Comparison of ENCODE assay signal across 8 mouse cellular contexts in genomic region chr2:101652921-101653597, GRCm38 (mm10). TPM values are rescaled to one million over a fixed set of nuclear protein-coding genes. Genes with fewer than 3 reads are reported as not detected.
DNase-seq lines count a peak whose midpoint lies in the region; ATAC-seq and TF ChIP-seq lines count a peak whose summit lies in the region.

No protein-coding gene starts in this region.

- no peak overlapping the region for H3K27ac ChIP-seq in MEL (ENCODE audit: control insufficient read depth, low read depth, low read length)
- H3K27ac ChIP-seq in forebrain, embryonic 16.5 days (ENCODE audit: low read length): no peak overlapping the region
- H3K27ac ChIP-seq in hindbrain, embryonic 14.5 days: no peak overlapping the region

- ATAC-seq in forebrain, embryonic 16.5 days: peak; percentile 87
- peak; percentile 79 for ATAC-seq in hindbrain, embryonic 14.5 days (ENCODE audit: low FRiP score)

- TF ChIP-seq RAD21 in MEL (IDR thresholded peaks at IDR 0.05; ENCODE audit: low read depth, low read length): peak; percentile 91

- no peaks in the 10 kb centered on the region; a peak in 2 of 4 replicates for H3K27me3 ChIP-seq in MEL (ENCODE audit: control insufficient read depth in 1 of 2, insufficient read depth in 2 of 2, low read length in 2 of 2)
- H3K27me3 ChIP-seq in forebrain, embryonic 16.5 days (replicated peaks; ENCODE audit: control insufficient read depth, insufficient read depth, low read length): peaks cover 5% of the 10 kb centered on the region; the same call in 1 of the 2 replicates
- H3K27me3 ChIP-seq in hindbrain, embryonic 14.5 days (ENCODE audit: control insufficient read depth, insufficient read depth, low read length): no peaks in the 10 kb centered on the region

- H3K4me3 ChIP-seq in MEL (ENCODE audit: control insufficient read depth in 1 of 2, insufficient read depth in 1 of 2, low read depth in 2 of 2, low read length in 2 of 2): peak overlapping the region; percentile 36 to 59
- peak overlapping the region; percentile 33 for H3K4me3 ChIP-seq in forebrain, embryonic 16.5 days (replicated peaks; ENCODE audit: low read length)
- H3K4me3 ChIP-seq in hindbrain, embryonic 14.5 days (replicated peaks; ENCODE audit: low read length): peak overlapping the region; percentile 28

- no peak for TF ChIP-seq EP300 in MEL (IDR thresholded peaks at IDR 0.05; ENCODE audit: low read depth in 1 of 2, low read length in 2 of 2)

- peak overlapping the region; percentile 60 for H3K4me2 ChIP-seq in forebrain, embryonic 16.5 days (ENCODE audit: low read length)
- H3K4me2 ChIP-seq in hindbrain, embryonic 14.5 days (replicated peaks): peak overlapping the region; percentile 70

- peaks cover 0 to 4% of the 10 kb centered on the region in 2 experiments; a peak in 1 of 4 replicates for H3K4me1 ChIP-seq in MEL (ENCODE audit: control insufficient read depth in 1 of 2, insufficient read depth in 2 of 2, low read length in 2 of 2)
- H3K4me1 ChIP-seq in forebrain, embryonic 16.5 days (replicated peaks; ENCODE audit: control insufficient read depth, insufficient read depth, low read length): peaks cover 6% of the 10 kb centered on the region; the same call in 1 of the 2 replicates
- peaks cover 4% of the 10 kb centered on the region; the same call in 1 of the 2 replicates for H3K4me1 ChIP-seq in hindbrain, embryonic 14.5 days (replicated peaks; ENCODE audit: control insufficient read depth, insufficient read depth, low read length)

- H3K9me3 ChIP-seq in MEL (replicated peaks; ENCODE audit: insufficient read depth, low read length): no peaks in the 10 kb centered on the region
- H3K9me3 ChIP-seq in forebrain, embryonic 16.5 days (ENCODE audit: control insufficient read depth, low read length): no peaks in the 10 kb centered on the region
- no peaks in the 10 kb centered on the region for H3K9me3 ChIP-seq in hindbrain, embryonic 14.5 days (ENCODE audit: control insufficient read depth, low read length)

- DNase-seq in MEL (ENCODE audit: low read depth, low spot score): peak; percentile 76
- peak; percentile 62 for DNase-seq in c-Kit-positive CD71-positive TER-119-positive erythroid progenitor cells, embryonic 14.5 days (ENCODE audit: low spot score)
- DNase-seq in hindbrain, embryonic 14.5 days (ENCODE audit: low spot score): peak; percentile 93
- peak; percentile 72 to 86 for DNase-seq in layer of hippocampus, postnatal 14 days (ENCODE audit: low spot score in 2 of 2)
- peak; percentile 79 for DNase-seq in lung, postnatal 10 days
- peak; percentile 86 to 89 for DNase-seq in right cerebral cortex, adult 2 months (ENCODE audit: low spot score in 2 of 2)
- peak; percentile 26 for DNase-seq in urinary bladder, postnatal 10 days (ENCODE audit: low spot score)

- H3K9ac ChIP-seq in MEL (ENCODE audit: control insufficient read depth, low read depth, low read length, poor library complexity, severe bottlenecking): peak overlapping the region; percentile 33; the same call in 1 of the 2 replicates
- H3K9ac ChIP-seq in forebrain, embryonic 16.5 days (replicated peaks; ENCODE audit: low read depth, low read length): peak overlapping the region; percentile 40
- H3K9ac ChIP-seq in hindbrain, embryonic 14.5 days: peak overlapping the region; percentile 51

- H3K79me2 ChIP-seq in MEL (ENCODE audit: control insufficient read depth, insufficient read depth, low read length, poor library complexity): no peaks in the 10 kb centered on the region

- TF ChIP-seq CTCF in MEL (IDR thresholded peaks at IDR 0.05 in 2 of 3, conservative IDR thresholded peaks at IDR 0.05 in 1 of 3; ENCODE audit: control insufficient read depth in 1 of 3, insufficient read depth in 1 of 3, low read depth in 2 of 3, low read length in 3 of 3, poor library complexity in 1 of 3, severe bottlenecking in 1 of 3): peak; percentile 55 to 86 (median 76)

- TF ChIP-seq POLR2A in MEL (IDR thresholded peaks at IDR 0.05; ENCODE audit: control insufficient read depth in 1 of 2, insufficient read depth in 1 of 2, low read depth in 1 of 2, low read length in 2 of 2, poor library complexity in 1 of 2): no peak

- 18% methylated on average over 14 of the region's 14 CpGs for WGBS in forebrain, embryonic 16.5 days
- WGBS in hindbrain, embryonic 14.5 days: 20% methylated on average over 14 of the region's 14 CpGs

- H3K36me3 ChIP-seq in MEL (ENCODE audit: control insufficient read depth in 1 of 2, insufficient read depth in 2 of 2, low read length in 2 of 2): 0 out of 4 replicates have a peak, but pooled peaks cover 0 to 2% of the 10 kb centered on the region in 2 experiments
- H3K36me3 ChIP-seq in forebrain, embryonic 16.5 days (ENCODE audit: control insufficient read depth, insufficient read depth): no peaks in the 10 kb centered on the region
- no peaks in the 10 kb centered on the region for H3K36me3 ChIP-seq in hindbrain, embryonic 14.5 days (replicated peaks; ENCODE audit: control insufficient read depth, insufficient read depth)

TF ChIP-seq in MEL, 35 proteins besides CTCF, POLR2A, EP300 and RAD21:
- no peak for TF ChIP-seq CHD2 (IDR thresholded peaks at IDR 0.05; ENCODE audit: low read length)
- no peak for TF ChIP-seq NRF1 (IDR thresholded peaks at IDR 0.05; ENCODE audit: insufficient read depth, low read depth, low read length, poor library complexity, severe bottlenecking)
- TF ChIP-seq SMC3 (IDR thresholded peaks at IDR 0.05; ENCODE audit: low read depth, low read length): peak; percentile 81
- TF ChIP-seq USF1 (IDR thresholded peaks at IDR 0.05; ENCODE audit: low read depth, low read length): no peak
- TF ChIP-seq ZC3H11A (IDR thresholded peaks at IDR 0.05; ENCODE audit: low read depth, low read length): peak; percentile 74
TF ChIP-seq in MEL: peak in this region for 2.

RNA-seq across cellular contexts. Expression of gene B230118H07Rik, which starts 3.7 kb away (rescaled TPM):
- total RNA-seq in MEL (2012; rRNA removed): 30.6 and 31.2 TPM in 2 replicates
- 10 to 100 TPM in 1 of 2 experiments, not detected in 1; 22.4 TPM for polyA plus RNA-seq in MEL (2012; ENCODE audit: insufficient read depth in 1 of 2, insufficient read length in 2 of 2, low read depth in 1 of 2, low replicate concordance in 2 of 2, missing spikeins in 1 of 2)
- polyA plus RNA-seq in forebrain, embryonic 16.5 days (2015; fragmentation: Nextera tagmentation; extraction: Ambion mirVana): 44.1 and 44.4 TPM in 2 replicates
- polyA plus RNA-seq in hindbrain, embryonic 14.5 days (2014; fragmentation: Nextera tagmentation; extraction: Ambion mirVana): 48.3 and 61.1 TPM in 2 replicates
- 10 to 100 TPM; 28.5 to 32.6 TPM for total RNA-seq in layer of hippocampus, postnatal 14 days (2021)

RNA-seq across cellular contexts. Expression of gene Rag1, which starts 3.8 kb away (rescaled TPM):
- under 0.01 TPM in 1 of 2 replicates, not detected in the other for total RNA-seq in MEL (2012; rRNA removed)
- not detected for polyA plus RNA-seq in MEL (2012; ENCODE audit: insufficient read depth in 1 of 2, insufficient read length in 2 of 2, low read depth in 1 of 2, low replicate concordance in 2 of 2, missing spikeins in 1 of 2)
- 0.05 and 0.07 TPM in 2 replicates for polyA plus RNA-seq in forebrain, embryonic 16.5 days (2015; fragmentation: Nextera tagmentation; extraction: Ambion mirVana)
- polyA plus RNA-seq in hindbrain, embryonic 14.5 days (2014; fragmentation: Nextera tagmentation; extraction: Ambion mirVana): 0.23 and 0.32 TPM in 2 replicates
- total RNA-seq in layer of hippocampus, postnatal 14 days (2021): under 1 TPM; 0.21 to 0.25 TPM

RNA-seq across cellular contexts. Expression of gene Traf6, which starts 25.2 kb away (rescaled TPM):
- 11.8 and 12.7 TPM in 2 replicates for total RNA-seq in MEL (2012; rRNA removed)
- polyA plus RNA-seq in MEL (2012; ENCODE audit: insufficient read depth in 1 of 2, insufficient read length in 2 of 2, low read depth in 1 of 2, low replicate concordance in 2 of 2, missing spikeins in 1 of 2): 10 to 100 TPM in 1 of 2 experiments, not detected in 1; 18.0 TPM
- 9.7 and 13.7 TPM in 2 replicates for polyA plus RNA-seq in forebrain, embryonic 16.5 days (2015; fragmentation: Nextera tagmentation; extraction: Ambion mirVana)
- polyA plus RNA-seq in hindbrain, embryonic 14.5 days (2014; fragmentation: Nextera tagmentation; extraction: Ambion mirVana): 8.0 and 8.5 TPM in 2 replicates
- total RNA-seq in layer of hippocampus, postnatal 14 days (2021): 10 to 100 TPM; 12.5 to 12.8 TPM

RNA-seq across cellular contexts. Expression of gene Rag2, which starts 28.5 kb away (rescaled TPM):
- total RNA-seq in MEL (2012; rRNA removed): not detected in 2 replicates
- polyA plus RNA-seq in MEL (2012; ENCODE audit: insufficient read depth in 1 of 2, insufficient read length in 2 of 2, low read depth in 1 of 2, low replicate concordance in 2 of 2, missing spikeins in 1 of 2): not detected
- not detected in 2 replicates for polyA plus RNA-seq in forebrain, embryonic 16.5 days (2015; fragmentation: Nextera tagmentation; extraction: Ambion mirVana)
- 0.07 and 0.16 TPM in 2 replicates for polyA plus RNA-seq in hindbrain, embryonic 14.5 days (2014; fragmentation: Nextera tagmentation; extraction: Ambion mirVana)
- not detected for total RNA-seq in layer of hippocampus, postnatal 14 days (2021)

Comparison
In these comparisons a context has a peak if more than half of its experiments do, and no peak if none do; other contexts are left out.
1. DNase-seq: peak in every context shown above with its lines; median percentile 93 in hindbrain, embryonic 14.5 days; 88 in right cerebral cortex, adult 2 months; 79 in layer of hippocampus, postnatal 14 days; 79 in lung, postnatal 10 days; 76 in MEL; 62 in c-Kit-positive CD71-positive TER-119-positive erythroid progenitor cells, embryonic 14.5 days; 26 in urinary bladder, postnatal 10 days.